Mouse (Mus musculus) hindbrain, embryonic 13.5 days (tissue): ENCODE results near the gene Sipa1l1. TPM values are rescaled to one million over a fixed set of nuclear protein-coding genes. Genes with fewer than 3 reads are reported as not detected.

Experiments
- ATAC-seq: fragments of 200-750 bp; cut with Nextera tagmentation; 2 replicates; pipeline ENCODE4 v1.8.0; 2017; ENCODE audit warnings: moderate TSS enrichment; ENCODE audit not compliant: low FRiP score
- H3K27ac ChIP-seq: fragments of 300-500 bp; sonication (generic); 2 replicates; pipeline ENCODE4 v1.5.1; 2015; ENCODE audit warnings: inconsistent platforms, mild to moderate bottlenecking, moderate library complexity
- H3K27me3 ChIP-seq: fragments of 300-500 bp; sonication (generic); 2 replicates; pipeline ENCODE4 v1.6.1; 2015; ENCODE audit warnings: mild to moderate bottlenecking, inconsistent platforms
- H3K36me3 ChIP-seq: fragments of 300-500 bp; sonication (generic); 2 replicates; pipeline ENCODE4 v1.6.1; 2015; ENCODE audit warnings: mild to moderate bottlenecking, inconsistent platforms
- H3K4me1 ChIP-seq: fragments of 300-500 bp; sonication (generic); replicated peaks from 2 replicates; pipeline ENCODE4 v1.6.1; 2015; ENCODE audit warnings: inconsistent platforms
- H3K4me2 ChIP-seq: fragments of 300-500 bp; sonication (generic); 2 replicates; pipeline ENCODE4 v1.6.1; 2015; ENCODE audit warnings: inconsistent platforms, mild to moderate bottlenecking, moderate library complexity
- H3K4me3 ChIP-seq: fragments of 300-500 bp; sonication (generic); 2 replicates; pipeline ENCODE4 v1.5.1; 2015; ENCODE audit warnings: mild to moderate bottlenecking, inconsistent platforms
- H3K9ac ChIP-seq: fragments of 300-500 bp; sonication (generic); 2 replicates; pipeline ENCODE4 v1.6.1; 2015; ENCODE audit warnings: mild to moderate bottlenecking, inconsistent platforms
- H3K9me3 ChIP-seq: fragments of 300-500 bp; sonication (generic); 2 replicates; pipeline ENCODE4 v1.6.1; 2016; ENCODE audit warnings: inconsistent platforms
- WGBS: fragments of 180-500 bp; shearing (Covaris S2); methylation state at CpG from one replicate; pipeline ENCODE4 v1.1.7; 2015; 5-methylcytosine and 5-hydroxymethylcytosine counted together
- polyA plus RNA-seq: library from polyadenylated mRNA; unstranded; fragments of >200 nt; fragmentation: Nextera tagmentation; extraction: Ambion mirVana; gene quantifications from 2 replicates; pipeline ENCODE4 v1.2.1, GENCODE M21; 2015

Sipa1l1 gene
- 12.8 and 13.6 TPM in 2 replicates for polyA plus RNA-seq

GRCm38 (mm10) chr12:82168820-82169533, at the start of gene Sipa1l1:
Gene Sipa1l1 (plus strand): TSS chr12:82169320.
- peak within 1 kb of the TSS; percentile 91 for H3K9ac ChIP-seq
- WGBS, result 1% methylated on average over 42 of the region's 43 CpGs
- peak within 1 kb of the TSS; percentile 93 for H3K27ac ChIP-seq
- H3K4me3 ChIP-seq, result peak within 1 kb of the TSS; percentile 75
- H3K4me2 ChIP-seq, result peak within 1 kb of the TSS; percentile 96
- peak; percentile 93 for ATAC-seq
- peaks cover 36% of the 10 kb centered on the region for H3K4me1 ChIP-seq
- H3K9me3 ChIP-seq, result no peaks in the 10 kb centered on the region
- H3K27me3 ChIP-seq, result 0 out of 2 replicates have a peak, but pooled peaks cover 5% of the 10 kb centered on the region
- H3K36me3 ChIP-seq, result no peaks in the 10 kb centered on the region

- H3K9me3 ChIP-seq, result no peaks in the 10 kb centered on the region
- no peaks in the 10 kb centered on the region for H3K27me3 ChIP-seq
- no peak overlapping the region for H3K27ac ChIP-seq
- H3K4me2 ChIP-seq, result no peak overlapping the region
- no peak overlapping the region for H3K9ac ChIP-seq
- H3K4me1 ChIP-seq, result no peaks in the 10 kb centered on the region
- H3K36me3 ChIP-seq, result no peaks in the 10 kb centered on the region
- no peak for ATAC-seq
- WGBS, result 82% methylated on average over 10 of the region's 10 CpGs
- no peak overlapping the region for H3K4me3 ChIP-seq
Observed at GRCm38 (mm10) chr12:82121947-82122346, 47.2 kb upstream of the Sipa1l1 start.

- H3K36me3 ChIP-seq, result no peaks in the 10 kb centered on the region
- ATAC-seq, result no peak
- H3K4me1 ChIP-seq, result no peaks in the 10 kb centered on the region
- H3K27ac ChIP-seq, result no peak overlapping the region
- H3K4me3 ChIP-seq, result no peak overlapping the region
- no peaks in the 10 kb centered on the region for H3K27me3 ChIP-seq
- H3K4me2 ChIP-seq, result 0 out of 2 replicates have a peak overlapping the region, but pooled peaks have one; percentile 19
- no peak overlapping the region for H3K9ac ChIP-seq
- no peaks in the 10 kb centered on the region for H3K9me3 ChIP-seq
- 37% methylated on average over 22 of the region's 22 CpGs for whole genome bisulfite sequencing
Observed at GRCm38 (mm10) chr12:82122450-82123249, 46.5 kb upstream of the Sipa1l1 start.

- no peaks in the 10 kb centered on the region for H3K27me3 ChIP-seq
- H3K27ac ChIP-seq, result no peak overlapping the region
- no peaks in the 10 kb centered on the region for H3K4me1 ChIP-seq
- H3K4me3 ChIP-seq, result no peak overlapping the region
- H3K9ac ChIP-seq, result no peak overlapping the region
- ATAC-seq, result no peak
- no peaks in the 10 kb centered on the region for H3K9me3 ChIP-seq
- no peak overlapping the region for H3K4me2 ChIP-seq
- WGBS, result 83% methylated on average over 3 of the region's 3 CpGs
- no peaks in the 10 kb centered on the region for H3K36me3 ChIP-seq
Observed at GRCm38 (mm10) chr12:82126796-82127195, 42.3 kb upstream of the Sipa1l1 start.

GRCm38 (mm10) chr12:82139234-82140166, 29.6 kb upstream of the Sipa1l1 start:
- Histone ChIP-seq H3K36me3 (no peaks in the 10 kb centered on the region), H3K4me1 (no peaks in the 10 kb centered on the region), H3K27ac (no peak overlapping the region), H3K4me2 (no peak overlapping the region), H3K27me3 (no peaks in the 10 kb centered on the region), H3K9ac (no peak overlapping the region), H3K4me3 (no peak overlapping the region), H3K9me3 (no peaks in the 10 kb centered on the region)
- WGBS, result 89% methylated on average over 17 of the region's 17 CpGs
- no peak for ATAC-seq

- Histone ChIP-seq H3K36me3 (no peaks in the 10 kb centered on the region), H3K4me1 (peaks cover 14% of the 10 kb centered on the region), H3K4me2 (no peak overlapping the region), H3K9ac (no peak overlapping the region), H3K27ac (no peak overlapping the region), H3K9me3 (no peaks in the 10 kb centered on the region), H3K27me3 (no peaks in the 10 kb centered on the region), H3K4me3 (no peak overlapping the region)
- no peak for ATAC-seq
- WGBS, result 91% methylated on average over 3 of the region's 3 CpGs
Observed at GRCm38 (mm10) chr12:82143371-82143770, 25.7 kb upstream of the Sipa1l1 start.

- no peak for ATAC-seq
- Histone ChIP-seq H3K4me3 (no peak overlapping the region), H3K9ac (no peak overlapping the region), H3K36me3 (no peaks in the 10 kb centered on the region), H3K27ac (no peak overlapping the region), H3K4me2 (no peak overlapping the region), H3K9me3 (no peaks in the 10 kb centered on the region), H3K27me3 (no peaks in the 10 kb centered on the region), H3K4me1 (peaks cover 14% of the 10 kb centered on the region)
Observed at GRCm38 (mm10) chr12:82145173-82145572, 23.9 kb upstream of the Sipa1l1 start.

GRCm38 (mm10) chr12:82147021-82147693, 22.0 kb upstream of the Sipa1l1 start:
- peaks cover 14% of the 10 kb centered on the region for H3K4me1 ChIP-seq
- no peak overlapping the region for H3K9ac ChIP-seq
- no peak overlapping the region for H3K4me2 ChIP-seq
- H3K27ac ChIP-seq, result no peak overlapping the region
- no peaks in the 10 kb centered on the region for H3K9me3 ChIP-seq
- H3K4me3 ChIP-seq, result no peak overlapping the region
- H3K36me3 ChIP-seq, result no peaks in the 10 kb centered on the region
- ATAC-seq, result no peak
- H3K27me3 ChIP-seq, result no peaks in the 10 kb centered on the region
- 29% methylated on average over 12 of the region's 12 CpGs for WGBS

DNA sequence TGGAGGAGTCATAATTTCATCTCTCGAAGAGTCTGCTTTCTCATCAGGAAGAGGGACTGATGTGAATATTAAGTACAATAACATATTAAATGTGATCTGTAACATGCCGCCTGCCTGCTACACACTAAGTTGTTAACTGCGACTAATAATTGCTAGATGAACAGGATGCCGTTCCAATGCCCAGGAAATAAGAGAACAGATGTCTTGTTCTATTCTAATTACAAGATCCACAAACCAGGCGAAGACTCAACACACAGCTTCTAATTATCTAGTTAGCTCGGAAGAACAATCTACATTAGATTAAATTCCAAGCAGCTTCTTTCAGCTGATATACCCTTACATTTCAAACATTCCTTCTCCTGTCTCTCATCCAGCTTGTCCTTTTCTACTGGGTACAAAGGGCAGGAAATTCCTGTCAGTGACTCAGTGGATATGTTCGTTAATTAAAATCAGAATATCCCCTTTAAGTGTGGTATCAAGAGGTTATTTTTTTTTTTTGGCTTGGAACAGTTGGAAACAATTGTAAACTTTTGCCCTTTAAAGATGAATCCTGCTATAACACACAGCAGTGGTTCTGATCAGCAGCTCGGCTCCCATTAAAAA, 20.7 kb upstream of the Sipa1l1 start:
- no peak overlapping the region for H3K4me3 ChIP-seq
- 68% methylated on average over 8 of the region's 8 CpGs for WGBS

DNA sequence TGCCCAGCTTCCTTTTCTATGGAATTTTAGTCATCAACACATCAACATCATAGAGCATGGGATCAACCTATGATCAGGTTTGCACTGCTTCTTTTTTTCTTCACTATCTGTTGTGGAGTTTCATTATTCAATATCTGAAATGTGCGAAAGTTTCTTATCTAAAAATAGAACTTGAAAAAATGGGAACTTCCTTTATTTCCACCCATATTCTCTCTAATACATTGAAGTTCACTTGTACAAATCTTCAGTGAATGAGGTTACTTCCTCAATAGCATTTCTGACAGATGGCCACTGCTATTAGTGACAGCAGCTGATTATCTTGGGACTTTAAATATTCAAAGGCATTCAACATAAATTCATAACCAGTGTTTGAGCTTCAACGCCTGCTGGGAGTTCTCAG, 18.1 kb upstream of the Sipa1l1 start:
- Histone ChIP-seq H3K9ac (no peak overlapping the region), H3K9me3 (no peaks in the 10 kb centered on the region), H3K4me3 (no peak overlapping the region), H3K4me1 (peaks cover 11% of the 10 kb centered on the region), H3K27ac (no peak overlapping the region), H3K4me2 (no peak overlapping the region), H3K27me3 (no peaks in the 10 kb centered on the region), H3K36me3 (no peaks in the 10 kb centered on the region)
- 79% methylated on average over 2 of the region's 2 CpGs for WGBS
- no peak for ATAC-seq

More for the DNA sequence above, 20.7 kb upstream of the Sipa1l1 start:
- no peaks in the 10 kb centered on the region for H3K9me3 ChIP-seq
- ATAC-seq, result no peak
- H3K9ac ChIP-seq, result no peak overlapping the region
- no peak overlapping the region for H3K27ac ChIP-seq
- no peaks in the 10 kb centered on the region for H3K27me3 ChIP-seq
- H3K4me1 ChIP-seq, result peaks cover 14% of the 10 kb centered on the region
- H3K4me2 ChIP-seq, result no peak overlapping the region
- H3K36me3 ChIP-seq, result no peaks in the 10 kb centered on the region

DNA sequence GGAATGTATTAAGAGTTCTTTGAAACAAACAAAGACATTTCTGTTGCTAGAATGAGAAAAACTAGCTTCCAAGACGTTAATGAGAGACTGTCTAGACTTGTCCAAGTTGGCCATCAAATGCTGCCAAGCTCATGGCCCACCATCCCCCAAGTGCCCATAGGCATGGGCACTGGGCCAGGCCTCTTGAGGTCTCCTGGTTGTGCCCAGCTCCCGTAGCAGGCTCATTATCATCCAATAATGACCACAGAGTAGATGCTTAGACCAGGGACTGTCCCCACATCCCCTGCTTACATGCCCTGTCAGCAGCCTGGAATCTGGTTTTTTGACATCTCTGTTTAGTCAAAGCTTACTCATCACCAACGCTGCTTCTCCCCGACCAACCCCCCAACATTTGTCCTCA, 14.6 kb upstream of the Sipa1l1 start:
- ATAC-seq, result no peak
- Histone ChIP-seq H3K4me1 (no peaks in the 10 kb centered on the region), H3K27me3 (no peaks in the 10 kb centered on the region)

More for the DNA sequence above, 14.6 kb upstream of the Sipa1l1 start:
- Histone ChIP-seq H3K27ac (no peak overlapping the region), H3K36me3 (no peaks in the 10 kb centered on the region), H3K4me2 (no peak overlapping the region), H3K9ac (no peak overlapping the region), H3K4me3 (no peak overlapping the region), H3K9me3 (no peaks in the 10 kb centered on the region)
- WGBS, result 78% methylated on average over 4 of the region's 4 CpGs
